Mouse (Mus musculus) lung, postnatal 0 days (tissue): Measurements from ENCODE around the gene Trim39.
"Not testable (repeated sequence)": the region's sequence is repeated elsewhere in the genome, so short reads cannot be mapped to it uniquely, and the experiment has no call there.

Experiments used
- CTCF ChIP-seq: IDR thresholded peaks from 2 replicates; pipeline ENCODE4 v1.5.1; 2016; ENCODE audit warnings: antibody characterized with exemption, mild to moderate bottlenecking
- EP300 ChIP-seq: IDR thresholded peaks from 2 replicates; pipeline ENCODE4 v1.6.1; 2016; ENCODE audit warnings: antibody characterized with exemption, mild to moderate bottlenecking, control low read depth

DNA sequence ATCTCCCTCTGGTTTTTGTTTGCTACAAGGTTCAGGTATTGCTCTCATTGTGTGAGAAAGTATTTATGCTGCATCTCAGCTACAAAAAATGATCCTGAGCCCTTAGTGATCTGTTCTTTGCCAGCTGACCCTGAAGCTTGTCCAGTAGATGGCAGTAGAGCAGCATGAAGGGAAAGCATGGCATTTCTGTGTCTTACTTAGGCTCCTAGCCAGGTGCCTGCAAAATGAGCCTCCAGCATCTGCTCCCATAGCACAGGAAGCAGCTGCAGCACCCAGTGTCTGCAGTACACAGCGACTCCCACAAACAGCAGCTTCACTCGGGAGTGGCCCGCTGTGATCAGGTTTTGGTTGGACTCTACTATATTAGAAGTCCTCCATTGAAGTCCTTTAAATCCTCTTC is 36.8 kb upstream of the Trim39 start:
- not testable (repeated sequence) for TF ChIP-seq EP300
- peak; percentile 82 for TF ChIP-seq CTCF
